Mouse (Mus musculus): ENCODE data around the gene Zfp341. TPM values are rescaled to one million over a fixed set of nuclear protein-coding genes. Genes with fewer than 3 reads are reported as not detected.
A peak's percentile ranks its signal among the peaks of the same experiment; 100 is the strongest.

Zfp341 gene
- total and polyA plus RNA-seq, 3 experiments = 2.0 to 6.3 TPM; not detected in 1

GRCm38 (mm10) chr2:154581421-154581820 is 31.7 kb upstream of the Zfp341 start:
- no peak for TF ChIP-seq MEF2A (IDR thresholded peaks at IDR 0.05; ENCODE audit: extremely low read depth, insufficient replicate concordance, low read depth, low read length, poor library complexity, severe bottlenecking)
- peak; percentile 11; the same call in 1 of the 2 replicates for TF ChIP-seq SMC3 (IDR thresholded peaks at IDR 0.05; ENCODE audit: low read depth, low read length)
- TF ChIP-seq ZKSCAN1 (IDR thresholded peaks at IDR 0.05; ENCODE audit: low read depth, low read length) = no peak
- no peak for TF ChIP-seq ETS1 (IDR thresholded peaks at IDR 0.05; ENCODE audit: low read depth, low read length)
- TF ChIP-seq MAZ (IDR thresholded peaks at IDR 0.05; ENCODE audit: low read depth, low read length) = no peak
- TF ChIP-seq CTCF (IDR thresholded peaks at IDR 0.05 in 2 of 3, conservative IDR thresholded peaks at IDR 0.05 in 1 of 3; ENCODE audit: control insufficient read depth in 1 of 3, insufficient read depth in 1 of 3, low read depth in 2 of 3, low read length in 3 of 3, poor library complexity in 1 of 3, severe bottlenecking in 1 of 3) = peak; percentile 37 to 40 (median 38)
- TF ChIP-seq RAD21 (IDR thresholded peaks at IDR 0.05; ENCODE audit: low read depth, low read length) = peak; percentile 21
- no peak for TF ChIP-seq USF2 (IDR thresholded peaks at IDR 0.05; ENCODE audit: borderline replicate concordance in 1 of 2, insufficient read depth in 1 of 2, low read depth in 1 of 2, low read length in 2 of 2)
- Histone ChIP-seq H3K4me3 (ENCODE audit: control insufficient read depth in 1 of 2, insufficient read depth in 1 of 2, low read depth in 2 of 2, low read length in 2 of 2) (no peak overlapping the region), H3K9ac (ENCODE audit: control insufficient read depth, low read depth, low read length, poor library complexity, severe bottlenecking) (no peak overlapping the region), H3K27me3 (ENCODE audit: control insufficient read depth in 1 of 2, insufficient read depth in 2 of 2, low read length in 2 of 2) (no peaks in the 10 kb centered on the region), H3K9me3 (replicated peaks; ENCODE audit: insufficient read depth, low read length) (no peaks in the 10 kb centered on the region), H3K4me1 (ENCODE audit: control insufficient read depth in 1 of 2, insufficient read depth in 2 of 2, low read length in 2 of 2) (peaks cover 12 to 16% of the 10 kb centered on the region in 2 experiments), H3K79me2 (ENCODE audit: control insufficient read depth, insufficient read depth, low read length, poor library complexity) (no peaks in the 10 kb centered on the region), H3K27ac (ENCODE audit: control insufficient read depth, low read depth, low read length) (no peak overlapping the region), H3K36me3 (ENCODE audit: control insufficient read depth in 1 of 2, insufficient read depth in 2 of 2, low read length in 2 of 2) (peaks cover 0 to 14% of the 10 kb centered on the region in 2 experiments; a peak in 2 of 4 replicates)
- peak; percentile 52 for DNase-seq (ENCODE audit: low read depth, low spot score)

- Histone ChIP-seq H3K27me3 (ENCODE audit: control insufficient read depth in 1 of 2, insufficient read depth in 2 of 2, low read length in 2 of 2) (no peaks in the 10 kb centered on the region), H3K9ac (ENCODE audit: control insufficient read depth, low read depth, low read length, poor library complexity, severe bottlenecking) (peak overlapping the region; percentile 43), H3K4me1 (ENCODE audit: control insufficient read depth in 1 of 2, insufficient read depth in 2 of 2, low read length in 2 of 2) (peaks cover 12 to 16% of the 10 kb centered on the region in 2 experiments), H3K27ac (ENCODE audit: control insufficient read depth, low read depth, low read length) (peak overlapping the region; percentile 64), H3K79me2 (ENCODE audit: control insufficient read depth, insufficient read depth, low read length, poor library complexity) (no peaks in the 10 kb centered on the region), H3K36me3 (ENCODE audit: control insufficient read depth in 1 of 2, insufficient read depth in 2 of 2, low read length in 2 of 2) (peaks cover 0 to 14% of the 10 kb centered on the region in 2 experiments; a peak in 2 of 4 replicates), H3K9me3 (replicated peaks; ENCODE audit: insufficient read depth, low read length) (no peaks in the 10 kb centered on the region), H3K4me3 (ENCODE audit: control insufficient read depth in 1 of 2, insufficient read depth in 1 of 2, low read depth in 2 of 2, low read length in 2 of 2) (0 out of 4 replicates have a peak overlapping the region, but pooled peaks of 1 of the 2 experiments have one; percentile 2)
- peak; percentile 86 for DNase-seq (ENCODE audit: low read depth, low spot score)
- no peak for TF ChIP-seq USF2 (IDR thresholded peaks at IDR 0.05; ENCODE audit: borderline replicate concordance in 1 of 2, insufficient read depth in 1 of 2, low read depth in 1 of 2, low read length in 2 of 2)
- TF ChIP-seq ZC3H11A (IDR thresholded peaks at IDR 0.05; ENCODE audit: low read depth, low read length) = no peak
- TF ChIP-seq POLR2AphosphoS2 (IDR thresholded peaks at IDR 0.05; ENCODE audit: low read length) = no peak
- TF ChIP-seq SIN3A (IDR thresholded peaks at IDR 0.05; ENCODE audit: low read length) = no peak; the same call in none of the 2 replicates
- TF ChIP-seq MAFK (IDR thresholded peaks at IDR 0.05; ENCODE audit: borderline replicate concordance, low read depth, low read length) = no peak
- TF ChIP-seq RCOR1 (IDR thresholded peaks at IDR 0.05; ENCODE audit: low read depth, low read length) = peak; percentile 55
- peak; percentile 71 for TF ChIP-seq TCF12 (IDR thresholded peaks at IDR 0.05; ENCODE audit: low read depth, low read length)
- TF ChIP-seq GABPA (IDR thresholded peaks at IDR 0.05; ENCODE audit: low read depth, low read length) = no peak
- TF ChIP-seq MYB (IDR thresholded peaks at IDR 0.05; ENCODE audit: low read depth, low read length) = peak; percentile 69
- TF ChIP-seq POLR2AphosphoS5 (IDR thresholded peaks at IDR 0.05; ENCODE audit: borderline replicate concordance, low read depth, low read length) = no peak
- no peak for TF ChIP-seq MAZ (IDR thresholded peaks at IDR 0.05; ENCODE audit: low read depth, low read length)
- no peak for TF ChIP-seq CHD1 (IDR thresholded peaks at IDR 0.05; ENCODE audit: low read depth, low read length)
- TF ChIP-seq BHLHE40 (IDR thresholded peaks at IDR 0.05; ENCODE audit: borderline replicate concordance, low read depth, low read length) = no peak
- TF ChIP-seq E2F4 (IDR thresholded peaks at IDR 0.05; ENCODE audit: borderline replicate concordance, low read depth, low read length) = 0 out of 2 replicates have a peak, but pooled peaks have one; percentile 46
- TF ChIP-seq RAD21 (IDR thresholded peaks at IDR 0.05; ENCODE audit: low read depth, low read length) = no peak
- TF ChIP-seq JUND (IDR thresholded peaks at IDR 0.05; ENCODE audit: low read depth, low read length) = no peak
- peak; percentile 59 for TF ChIP-seq ETS1 (IDR thresholded peaks at IDR 0.05; ENCODE audit: low read depth, low read length)
- TF ChIP-seq ZMIZ1 (IDR thresholded peaks at IDR 0.05; ENCODE audit: low read depth, low read length) = no peak
- no peak for TF ChIP-seq ELF1 (IDR thresholded peaks at IDR 0.05; ENCODE audit: low read depth, low read length)
- no peak for TF ChIP-seq ZKSCAN1 (IDR thresholded peaks at IDR 0.05; ENCODE audit: low read depth, low read length)
- peak; percentile 61 for TF ChIP-seq MYC (IDR thresholded peaks at IDR 0.05; ENCODE audit: low read depth, low read length)
- TF ChIP-seq ZNF384 (IDR thresholded peaks at IDR 0.05; ENCODE audit: low read depth, low read length) = no peak
- TF ChIP-seq HCFC1 (IDR thresholded peaks at IDR 0.05; ENCODE audit: low read depth, low read length) = no peak
- peak; percentile 63 for TF ChIP-seq TAL1 (IDR thresholded peaks at IDR 0.05; ENCODE audit: low read length)
Observed at GRCm38 (mm10) chr2:154583906-154584872, 28.9 kb upstream of the Zfp341 start.
